Mouse (Mus musculus): ENCODE data around the gene Shank2. TPM values are rescaled to one million over a fixed set of nuclear protein-coding genes. Genes with fewer than 3 reads are reported as not detected.

The Shank2 gene
- polyA plus RNA-seq, 1 experiment from 2014 or later = 3.3 TPM

DNA sequence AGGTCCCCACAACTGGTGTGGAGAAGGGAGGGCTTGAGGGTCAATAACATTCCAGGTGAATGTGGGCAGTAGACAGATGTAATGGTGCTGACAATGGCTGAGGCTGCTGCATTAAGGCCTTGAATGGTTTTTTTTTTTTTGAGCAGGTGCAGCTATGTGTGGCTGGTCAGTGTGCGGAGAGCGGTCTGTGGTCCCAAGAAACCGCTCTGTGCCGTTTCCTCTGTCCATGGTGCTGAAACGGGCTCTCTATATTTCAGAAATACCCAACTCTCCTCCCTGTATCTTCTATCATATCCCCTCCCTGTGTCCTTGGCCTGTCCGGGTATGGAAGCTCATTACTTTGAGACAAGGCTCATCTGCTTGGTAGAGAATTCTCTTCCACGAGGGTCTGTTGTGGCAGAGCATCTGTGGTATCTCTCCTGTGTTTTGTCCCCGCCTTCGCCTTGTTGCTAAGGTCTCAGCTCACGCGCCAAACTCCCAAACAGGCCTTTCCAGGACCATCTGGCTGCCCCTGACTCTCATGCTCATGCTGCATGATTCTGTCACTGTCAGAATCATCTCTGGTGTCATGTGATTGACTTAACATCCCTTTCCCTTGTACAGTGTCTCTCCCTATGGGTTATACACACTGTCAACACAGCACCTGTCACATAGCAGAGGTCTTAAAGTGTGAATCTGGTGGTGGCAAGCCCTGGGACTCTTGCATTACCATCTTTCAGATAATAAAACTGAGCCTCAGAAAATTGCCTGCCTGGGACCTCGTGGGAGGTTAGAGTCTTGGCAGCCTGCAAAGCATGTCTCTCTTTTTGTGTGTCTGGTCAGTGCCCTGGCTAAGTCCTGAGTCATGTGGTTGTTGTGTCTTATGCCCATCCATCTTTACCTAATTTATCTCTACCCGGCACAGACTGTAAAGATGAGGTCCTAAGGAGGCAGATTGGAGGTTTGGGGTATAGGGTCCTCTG, 292.8 kb downstream of the Shank2 start:
- ATAC-seq (ENCODE audit: low FRiP score, low read depth) = no peak
- WGBS = 44% methylated on average over 13 of the region's 13 CpGs

DNA sequence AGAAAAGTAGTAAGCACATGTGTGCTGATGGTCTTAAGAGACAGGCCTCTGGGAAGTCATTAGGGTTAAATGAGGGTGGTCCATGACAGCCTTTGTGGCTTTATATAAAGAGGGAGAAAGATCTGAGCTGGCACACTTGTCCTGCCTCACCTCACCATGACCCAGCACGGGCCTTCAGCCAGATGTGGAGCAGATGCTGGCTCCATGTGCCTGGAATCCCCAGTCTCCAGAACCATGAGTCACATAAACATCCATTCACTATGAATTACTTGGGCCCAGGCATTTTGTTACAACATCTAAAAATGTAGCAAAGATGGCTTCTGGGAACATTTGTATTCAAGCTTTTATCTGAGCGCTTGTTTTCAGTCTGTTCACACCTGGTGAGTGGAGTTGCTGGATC, 297.6 kb downstream of the Shank2 start:
- Histone ChIP-seq H3K27me3 (replicated peaks) (no peaks in the 10 kb centered on the region), H3K27ac (no peak overlapping the region), H3K36me3 (no peaks in the 10 kb centered on the region), H3K4me3 (no peak overlapping the region), H3K4me2 (replicated peaks) (no peak overlapping the region), H3K9ac (no peak overlapping the region), H3K9me3 (no peaks in the 10 kb centered on the region), H3K4me1 (no peaks in the 10 kb centered on the region)
- no peak for ATAC-seq (ENCODE audit: low FRiP score, low read depth)
- 78% methylated on average over 2 of the region's 2 CpGs for WGBS

More for the DNA sequence above, 292.8 kb downstream of the Shank2 start:
- Histone ChIP-seq H3K4me1 (peaks cover 4% of the 10 kb centered on the region; the same call in 1 of the 2 replicates), H3K36me3 (no peaks in the 10 kb centered on the region), H3K27me3 (replicated peaks) (no peaks in the 10 kb centered on the region), H3K9me3 (no peaks in the 10 kb centered on the region), H3K4me2 (replicated peaks) (no peak overlapping the region), H3K27ac (no peak overlapping the region), H3K9ac (no peak overlapping the region), H3K4me3 (no peak overlapping the region)

DNA sequence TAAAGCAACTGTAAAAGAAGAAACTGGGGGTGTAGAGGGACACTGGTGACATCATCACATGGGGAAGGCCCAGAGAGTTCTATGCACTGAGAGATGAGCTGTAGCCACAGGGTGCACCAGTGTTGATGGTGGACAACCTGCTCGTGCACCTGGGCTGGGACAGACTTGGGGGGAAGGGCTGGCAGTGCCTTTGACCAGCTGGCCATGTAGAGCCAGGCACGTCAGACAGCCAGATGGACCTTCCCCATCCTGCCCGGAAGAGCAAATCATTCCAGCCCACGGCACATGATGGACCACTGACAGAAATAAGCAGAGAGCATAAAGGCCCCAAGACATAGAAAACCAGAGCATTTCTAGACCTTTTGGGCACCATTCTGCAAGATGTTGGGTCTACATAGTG, 299.9 kb downstream of the Shank2 start:
- Histone ChIP-seq H3K27ac (no peak overlapping the region), H3K9ac (no peak overlapping the region), H3K4me3 (no peak overlapping the region), H3K36me3 (no peaks in the 10 kb centered on the region), H3K9me3 (no peaks in the 10 kb centered on the region), H3K27me3 (replicated peaks) (no peaks in the 10 kb centered on the region), H3K4me2 (replicated peaks) (no peak overlapping the region), H3K4me1 (peaks cover 5% of the 10 kb centered on the region)
- no peak for ATAC-seq (ENCODE audit: low FRiP score, low read depth)
- WGBS = 87% methylated on average over 4 of the region's 4 CpGs

DNA sequence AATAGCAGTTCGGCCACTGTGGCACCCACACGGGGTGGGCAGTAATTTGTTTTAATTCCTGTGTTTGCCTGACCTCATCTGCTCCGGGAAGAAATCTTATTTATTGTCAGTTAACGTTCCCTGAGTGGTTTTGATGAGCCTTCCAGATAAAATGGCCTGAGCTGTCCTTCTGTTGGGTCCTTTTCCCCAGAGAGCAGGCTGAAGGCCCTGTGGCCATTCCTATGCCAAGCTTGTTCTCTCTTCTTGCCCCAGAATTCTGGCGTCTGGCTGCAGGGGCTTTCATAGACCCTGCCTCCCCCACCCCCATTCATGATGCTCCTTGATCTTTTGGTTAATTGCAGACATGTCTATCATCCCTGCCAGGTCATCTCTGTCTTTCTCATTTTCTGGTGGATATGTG, 300.8 kb downstream of the Shank2 start:
- Histone ChIP-seq H3K9ac (no peak overlapping the region), H3K27me3 (replicated peaks) (no peaks in the 10 kb centered on the region), H3K4me2 (replicated peaks) (no peak overlapping the region), H3K4me1 (peaks cover 5% of the 10 kb centered on the region), H3K4me3 (no peak overlapping the region), H3K9me3 (no peaks in the 10 kb centered on the region), H3K36me3 (no peaks in the 10 kb centered on the region), H3K27ac (0 out of 2 replicates have a peak overlapping the region, but pooled peaks have one; percentile 9)
- ATAC-seq (ENCODE audit: low FRiP score, low read depth) = no peak
- 45% methylated on average over 5 of the region's 5 CpGs for WGBS

DNA sequence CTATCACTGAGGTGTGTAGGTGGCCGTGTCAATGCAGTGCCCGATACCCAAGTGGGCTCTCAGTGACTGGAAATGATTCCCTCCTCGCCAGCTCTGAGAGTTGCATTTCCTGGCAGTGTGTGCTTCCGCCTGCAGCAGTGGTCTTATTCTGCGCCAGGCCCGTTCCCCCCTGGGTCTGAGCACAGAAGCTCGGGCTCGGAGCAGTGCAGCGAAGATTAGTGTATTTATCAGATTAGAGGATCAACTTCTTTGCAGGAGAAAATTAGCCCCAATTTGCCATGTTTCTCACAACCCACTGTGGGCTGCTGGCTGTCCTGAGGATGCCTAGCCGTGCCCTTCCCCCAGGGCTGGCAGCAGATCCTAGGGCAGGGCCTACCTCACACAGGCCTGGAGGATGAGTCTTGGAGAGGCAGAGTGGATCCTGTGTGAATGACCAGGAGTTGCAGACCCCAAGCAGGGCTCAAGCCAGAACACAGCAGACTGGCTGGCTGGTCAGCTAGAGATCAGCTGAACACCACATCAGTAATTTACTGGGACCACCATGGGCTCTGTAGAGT, 306.2 kb downstream of the Shank2 start:
- Histone ChIP-seq H3K27ac (no peak overlapping the region), H3K9me3 (no peaks in the 10 kb centered on the region), H3K4me2 (replicated peaks) (no peak overlapping the region), H3K27me3 (replicated peaks) (no peaks in the 10 kb centered on the region), H3K4me1 (peaks cover 5% of the 10 kb centered on the region), H3K4me3 (no peak overlapping the region), H3K36me3 (no peaks in the 10 kb centered on the region), H3K9ac (no peak overlapping the region)
- 92% methylated on average over 10 of the region's 10 CpGs for WGBS
- ATAC-seq (ENCODE audit: low FRiP score, low read depth) = no peak

DNA sequence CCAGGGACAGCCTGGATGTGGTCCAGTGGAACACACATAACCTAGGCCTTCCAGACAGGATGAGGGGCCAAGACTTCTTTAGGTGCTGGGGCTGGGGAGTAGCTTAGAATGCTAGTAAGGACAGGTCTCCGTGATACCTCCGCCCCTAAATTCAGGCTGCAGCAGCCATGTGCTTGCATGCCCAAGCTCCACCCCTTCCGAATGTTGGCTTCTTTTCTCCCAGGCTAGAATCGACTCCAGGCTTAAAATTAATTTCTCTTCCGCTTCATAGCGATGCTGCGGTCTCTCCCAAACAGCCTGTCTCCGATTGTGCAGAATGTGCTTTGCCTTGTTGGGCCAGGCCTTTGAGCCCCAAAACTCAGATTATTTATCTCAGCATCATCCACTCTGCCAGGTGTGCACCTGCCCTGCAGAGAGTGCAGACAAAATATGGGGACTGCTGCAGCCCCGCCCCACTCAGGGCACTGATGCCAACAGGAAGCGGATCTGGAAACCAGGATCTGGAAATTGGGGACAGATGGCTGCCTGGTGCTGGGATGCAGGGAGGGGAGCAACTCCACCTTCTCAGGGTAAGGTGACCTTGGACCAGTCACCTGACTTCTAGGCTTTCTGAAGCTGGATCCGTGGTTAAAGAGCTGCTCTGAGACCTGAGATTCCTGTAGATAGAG, 312.8 kb downstream of the Shank2 start:
- Histone ChIP-seq H3K9ac (no peak overlapping the region), H3K27ac (no peak overlapping the region), H3K4me3 (no peak overlapping the region), H3K9me3 (no peaks in the 10 kb centered on the region), H3K36me3 (no peaks in the 10 kb centered on the region), H3K27me3 (replicated peaks) (no peaks in the 10 kb centered on the region), H3K4me2 (replicated peaks) (no peak overlapping the region), H3K4me1 (peaks cover 13% of the 10 kb centered on the region)
- ATAC-seq (ENCODE audit: low FRiP score, low read depth) = no peak
- WGBS = 91% methylated on average over 11 of the region's 11 CpGs

DNA sequence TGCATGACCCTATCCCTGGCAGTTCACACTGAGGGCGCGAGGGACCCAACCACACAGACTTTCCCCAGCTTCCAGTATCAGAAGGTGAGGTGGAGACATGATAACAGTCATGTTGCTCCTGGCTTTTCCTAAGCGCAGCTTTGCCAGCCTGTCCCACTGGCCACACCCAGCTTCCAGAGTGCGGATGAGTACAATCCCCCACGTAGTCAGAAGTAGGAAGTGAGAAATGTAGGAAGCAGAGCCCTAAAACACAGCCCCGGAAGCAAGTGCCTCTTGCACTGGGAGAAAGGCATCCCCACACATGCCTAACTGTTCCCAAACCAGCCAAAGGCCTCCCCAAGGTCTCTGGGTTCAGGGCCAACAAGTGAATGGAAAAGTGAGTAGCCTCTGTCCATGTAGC, 314.5 kb downstream of the Shank2 start:
- no peak overlapping the region for H3K9ac ChIP-seq
- no peak overlapping the region for H3K4me2 ChIP-seq (replicated peaks)
- no peak for ATAC-seq (ENCODE audit: low FRiP score, low read depth)
- H3K4me3 ChIP-seq = no peak overlapping the region
- no peaks in the 10 kb centered on the region for H3K36me3 ChIP-seq
- no peaks in the 10 kb centered on the region for H3K27me3 ChIP-seq (replicated peaks)
- peaks cover 13% of the 10 kb centered on the region for H3K4me1 ChIP-seq
- whole genome bisulfite sequencing = 88% methylated on average over 6 of the region's 6 CpGs
- H3K27ac ChIP-seq = no peak overlapping the region
- no peaks in the 10 kb centered on the region for H3K9me3 ChIP-seq

DNA sequence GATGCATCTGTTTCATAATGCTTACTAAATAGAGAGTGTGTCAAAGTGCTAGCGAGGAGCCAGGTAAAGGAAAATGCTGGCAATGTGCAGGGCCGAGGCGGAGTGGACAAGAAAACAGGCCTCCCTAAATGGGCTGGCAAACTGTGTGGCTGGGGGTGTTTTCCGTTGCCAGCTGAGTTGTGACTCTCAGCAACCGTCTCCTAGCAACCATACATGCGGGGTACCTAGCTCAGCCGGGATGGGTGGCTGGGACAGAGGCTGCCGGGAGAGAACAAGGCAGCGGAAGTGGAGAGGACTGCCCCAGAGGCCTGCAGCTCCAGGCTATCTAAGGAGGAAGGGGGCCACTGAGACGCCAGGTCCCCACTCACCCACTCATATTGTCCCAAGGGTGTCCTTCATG, 315.1 kb downstream of the Shank2 start:
- peaks cover 13% of the 10 kb centered on the region for H3K4me1 ChIP-seq
- no peaks in the 10 kb centered on the region for H3K9me3 ChIP-seq
- no peaks in the 10 kb centered on the region for H3K27me3 ChIP-seq (replicated peaks)
- no peak overlapping the region for H3K9ac ChIP-seq
- no peak overlapping the region for H3K4me2 ChIP-seq (replicated peaks)
- no peak overlapping the region for H3K4me3 ChIP-seq
- ATAC-seq (ENCODE audit: low FRiP score, low read depth) = peak; percentile 57
- no peak overlapping the region for H3K27ac ChIP-seq
- H3K36me3 ChIP-seq = no peaks in the 10 kb centered on the region
- WGBS = 27% methylated on average over 10 of the region's 10 CpGs

DNA sequence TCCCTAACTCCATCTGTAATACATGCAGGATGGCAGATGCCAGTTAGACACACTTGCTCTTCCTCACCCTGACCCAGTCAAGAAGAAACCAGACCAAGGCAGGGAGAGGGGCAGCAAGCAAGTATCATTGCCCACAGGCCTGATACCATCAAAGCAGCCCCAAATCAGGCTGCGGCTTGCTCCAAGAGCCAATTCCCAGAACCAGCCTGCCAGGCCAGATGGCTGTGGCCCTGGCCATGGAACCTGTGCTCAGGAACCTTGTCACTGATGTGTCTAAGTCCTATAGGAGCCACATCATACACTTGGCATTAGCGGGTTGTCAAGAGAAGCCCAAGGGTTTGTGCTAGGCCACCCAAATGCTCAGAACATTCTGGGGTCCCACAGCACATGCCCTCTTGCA, 322.3 kb downstream of the Shank2 start:
- no peaks in the 10 kb centered on the region; the same call in 1 of the 2 replicates for H3K4me1 ChIP-seq
- H3K27me3 ChIP-seq (replicated peaks) = no peaks in the 10 kb centered on the region
- no peak overlapping the region for H3K27ac ChIP-seq
- no peaks in the 10 kb centered on the region for H3K9me3 ChIP-seq
- H3K4me3 ChIP-seq = no peak overlapping the region
- H3K9ac ChIP-seq = no peak overlapping the region
- H3K4me2 ChIP-seq (replicated peaks) = no peak overlapping the region
- ATAC-seq (ENCODE audit: low FRiP score, low read depth) = no peak
- 95% methylated on average over 2 of the region's 2 CpGs for WGBS
- no peaks in the 10 kb centered on the region for H3K36me3 ChIP-seq

DNA sequence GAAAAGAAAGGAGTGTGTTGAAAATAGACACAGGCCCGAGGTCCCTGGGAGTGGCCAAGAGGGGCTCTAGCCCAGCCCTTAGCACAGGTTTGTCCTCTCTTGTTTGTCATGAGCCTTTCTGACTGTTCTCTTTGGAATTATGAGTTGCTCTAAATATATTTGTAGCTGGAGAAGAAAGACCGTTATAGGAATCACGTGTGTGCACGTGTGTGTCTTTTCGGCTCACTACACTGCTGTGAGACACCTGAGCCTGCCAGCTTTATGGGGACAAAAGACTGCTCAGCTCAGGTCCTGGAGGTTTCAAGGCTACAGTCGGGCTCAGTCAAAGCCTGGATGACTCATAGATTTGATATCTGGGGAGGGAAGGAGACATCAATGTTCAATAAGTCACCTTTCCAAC, 323.1 kb downstream of the Shank2 start:
- 89% methylated on average over 6 of the region's 6 CpGs for WGBS
- no peak overlapping the region for H3K4me3 ChIP-seq
- H3K27ac ChIP-seq = no peak overlapping the region
- H3K9me3 ChIP-seq = no peaks in the 10 kb centered on the region
- no peak for ATAC-seq (ENCODE audit: low FRiP score, low read depth)
- no peaks in the 10 kb centered on the region for H3K4me1 ChIP-seq
- H3K27me3 ChIP-seq (replicated peaks) = no peaks in the 10 kb centered on the region
- H3K36me3 ChIP-seq = no peaks in the 10 kb centered on the region
- H3K4me2 ChIP-seq (replicated peaks) = no peak overlapping the region
- H3K9ac ChIP-seq = no peak overlapping the region

DNA sequence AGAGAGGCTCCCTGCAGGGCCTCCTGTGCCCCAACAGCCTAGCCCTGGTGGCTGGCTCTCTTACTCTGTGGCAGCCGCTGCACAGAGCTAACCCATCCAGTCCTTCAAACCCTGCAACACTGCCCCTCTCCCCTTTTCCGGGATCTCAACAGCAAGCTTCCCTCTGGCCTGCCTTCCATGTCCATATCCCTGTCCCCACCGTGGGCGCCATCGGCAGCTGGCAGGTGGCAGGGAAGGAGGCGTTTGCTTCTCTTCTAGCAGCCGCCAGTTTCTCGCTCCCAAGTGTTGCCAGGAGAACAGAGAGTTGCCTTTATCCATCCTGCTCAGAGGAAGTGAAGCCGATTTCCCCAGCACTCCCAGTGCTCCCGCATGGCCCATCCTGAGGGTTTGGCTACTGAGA, 323.9 kb downstream of the Shank2 start:
- no peak overlapping the region for H3K4me3 ChIP-seq
- 91% methylated on average over 10 of the region's 10 CpGs for WGBS
- H3K9me3 ChIP-seq = no peaks in the 10 kb centered on the region
- no peaks in the 10 kb centered on the region for H3K4me1 ChIP-seq
- no peak overlapping the region for H3K9ac ChIP-seq
- H3K27ac ChIP-seq = no peak overlapping the region
- H3K27me3 ChIP-seq (replicated peaks) = no peaks in the 10 kb centered on the region
- H3K4me2 ChIP-seq (replicated peaks) = no peak overlapping the region
- no peak for ATAC-seq (ENCODE audit: low FRiP score, low read depth)
- no peaks in the 10 kb centered on the region for H3K36me3 ChIP-seq

DNA sequence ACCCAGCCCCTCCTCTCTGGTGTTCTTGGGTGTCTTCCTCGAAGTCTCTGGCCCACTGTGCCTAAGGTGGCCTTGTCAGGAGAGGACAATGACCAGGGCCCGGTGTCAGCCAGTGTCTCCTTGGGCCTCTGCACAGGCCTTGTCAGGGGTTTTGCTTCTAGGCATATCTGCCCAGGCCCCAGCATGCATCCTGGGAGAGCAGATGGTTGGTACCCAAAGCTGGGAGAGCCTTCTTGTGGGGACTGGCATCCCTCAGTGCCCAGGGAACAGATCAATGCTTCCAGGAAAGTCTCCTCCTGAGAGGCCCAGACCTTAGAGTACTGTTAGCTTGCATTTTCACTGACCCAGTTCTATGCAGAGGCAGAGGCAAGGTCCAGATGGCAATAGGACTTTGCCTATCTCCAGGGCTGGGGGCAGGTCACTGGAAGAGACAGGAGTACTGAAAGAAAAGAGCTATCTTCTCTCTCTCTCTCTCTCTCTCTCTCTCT, 327.7 kb downstream of the Shank2 start:
- H3K4me3 ChIP-seq = no peak overlapping the region
- no peak overlapping the region for H3K27ac ChIP-seq
- H3K36me3 ChIP-seq = no peaks in the 10 kb centered on the region
- H3K9ac ChIP-seq = no peak overlapping the region
- no peak for ATAC-seq (ENCODE audit: low FRiP score, low read depth)
- no peaks in the 10 kb centered on the region for H3K4me1 ChIP-seq
- H3K27me3 ChIP-seq (replicated peaks) = no peaks in the 10 kb centered on the region
- no peak overlapping the region for H3K4me2 ChIP-seq (replicated peaks)
- no peaks in the 10 kb centered on the region for H3K9me3 ChIP-seq
- 85% methylated on average over 2 of the region's 2 CpGs for WGBS
